Mouse (Mus musculus): ENCODE data around the gene Map3k19.

The Map3k19 gene

DNA sequence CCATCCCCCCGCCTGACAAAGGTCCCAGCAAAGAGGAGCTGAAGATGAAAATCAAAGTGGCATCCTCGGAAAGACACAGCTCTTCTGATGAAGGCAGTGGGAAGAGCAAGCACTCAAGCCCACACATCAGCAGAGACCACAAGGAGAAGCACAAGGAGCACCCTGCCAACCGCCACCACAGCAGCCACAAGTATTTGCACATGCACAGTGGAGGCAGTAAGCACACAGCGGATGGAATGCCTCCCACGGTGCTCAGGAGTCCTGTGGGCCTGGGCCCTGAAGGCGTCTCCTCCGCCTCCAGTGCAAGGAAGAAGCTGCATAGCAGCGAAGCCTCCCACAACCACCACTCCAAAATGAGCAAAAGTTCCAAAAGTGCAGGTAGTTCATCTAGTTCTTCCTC is 51.9 kb downstream of the Map3k19 start:
- DNase-seq (ENCODE audit: low spot score in 2 of 2): no peak

- DNase-seq (ENCODE audit: low spot score in 2 of 2): no peak
Measured at GRCm38 (mm10) chr1:127796752-127797151, 58.1 kb downstream of the Map3k19 start.

DNA sequence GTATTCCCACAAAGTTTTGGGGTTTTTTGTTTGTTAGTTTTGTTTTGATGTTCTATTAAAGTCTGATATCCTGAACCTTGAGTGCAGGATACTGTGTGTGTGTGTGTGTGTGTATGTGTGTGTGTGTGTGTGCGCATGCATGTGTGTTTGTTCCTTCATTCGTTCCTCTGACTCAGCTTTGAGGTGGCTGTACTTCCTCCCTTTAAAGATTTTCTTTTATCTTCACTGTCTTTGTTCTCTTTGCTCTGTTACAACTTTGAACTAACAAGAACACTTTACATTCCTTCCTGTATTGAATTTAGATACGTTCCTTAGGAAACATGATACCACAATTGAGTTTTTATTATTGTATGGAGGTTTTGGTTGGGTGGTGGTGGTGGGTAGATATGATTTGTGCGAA is 58.5 kb downstream of the Map3k19 start:
- DNase-seq (ENCODE audit: low spot score in 2 of 2): no peak

DNA sequence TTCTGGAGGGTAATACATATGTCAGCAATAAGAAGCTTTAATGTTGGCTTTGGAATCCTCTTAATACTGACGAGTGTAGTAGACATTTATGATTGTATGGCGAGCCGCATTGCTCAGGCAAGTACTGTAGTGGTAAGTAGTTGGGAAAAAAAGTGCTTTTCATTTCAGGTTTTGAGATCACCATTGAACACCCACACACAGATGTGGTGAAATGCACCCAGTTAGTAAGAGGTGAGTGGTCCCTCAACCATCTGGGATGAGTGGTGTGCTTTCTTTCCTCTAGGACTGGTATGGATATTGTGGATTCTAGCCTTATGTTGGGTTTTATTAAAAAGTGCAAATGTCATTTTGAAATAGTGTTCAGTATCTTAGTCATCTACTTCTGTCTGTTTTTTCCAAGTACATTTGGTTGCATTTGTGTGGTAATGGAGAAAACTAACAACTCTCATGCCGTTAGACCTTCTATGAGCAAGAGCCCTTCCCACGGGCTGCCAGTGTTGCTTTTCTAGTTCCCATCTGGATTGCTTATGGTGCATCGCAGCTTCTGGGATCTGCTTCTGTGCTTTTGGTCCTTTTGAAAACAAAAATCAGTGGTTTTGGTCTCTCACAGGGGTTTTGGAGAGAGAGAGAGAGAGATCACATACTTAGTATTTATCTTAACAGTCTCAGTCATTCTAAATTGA is 59.6 kb downstream of the Map3k19 start:
- DNase-seq (ENCODE audit: low spot score in 2 of 2): no peak

DNA sequence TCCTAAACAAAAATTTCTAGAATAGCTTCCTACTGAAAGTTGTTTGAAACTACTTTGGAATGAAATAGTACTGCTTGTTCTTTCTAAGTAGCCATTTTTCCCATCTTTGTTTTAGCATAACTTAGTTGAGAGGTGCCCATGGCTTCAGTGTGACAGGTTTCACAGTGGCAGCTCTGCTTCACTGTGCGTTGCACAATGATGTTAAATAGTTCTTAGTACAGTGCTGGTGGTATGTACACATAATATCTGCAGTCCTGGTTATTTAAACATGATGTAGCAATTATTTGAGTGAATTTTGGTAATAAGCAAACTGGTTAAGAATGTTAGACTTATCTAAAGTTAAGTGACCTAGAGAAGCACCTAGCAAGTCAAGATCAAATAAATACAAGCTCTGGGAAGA is 61.4 kb downstream of the Map3k19 start:
- no peak for DNase-seq (ENCODE audit: low spot score in 2 of 2)

DNA sequence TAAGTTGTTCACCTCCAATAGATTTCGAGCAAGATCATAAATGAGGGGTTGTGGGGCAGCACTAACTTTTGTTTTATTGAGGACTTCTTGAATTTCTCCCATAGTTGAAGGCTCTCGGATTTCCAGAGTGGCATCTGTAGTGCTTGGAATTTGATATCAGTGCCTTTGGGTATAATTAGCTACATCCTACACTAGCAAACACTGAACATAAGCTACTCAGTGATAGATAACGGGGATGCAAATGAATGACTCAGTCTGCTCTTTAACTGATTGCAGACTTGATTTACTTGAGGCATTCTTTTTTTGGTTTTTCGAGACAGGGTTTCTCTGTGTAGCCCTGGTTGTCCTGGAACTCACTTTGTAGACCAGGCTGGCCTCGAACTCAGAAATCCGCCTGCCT is 65.9 kb downstream of the Map3k19 start:
- DNase-seq (ENCODE audit: low spot score in 2 of 2): no peak

- DNase-seq (ENCODE audit: low spot score in 2 of 2): no peak
Measured at GRCm38 (mm10) chr1:127785882-127786281, 68.9 kb downstream of the Map3k19 start.

DNA sequence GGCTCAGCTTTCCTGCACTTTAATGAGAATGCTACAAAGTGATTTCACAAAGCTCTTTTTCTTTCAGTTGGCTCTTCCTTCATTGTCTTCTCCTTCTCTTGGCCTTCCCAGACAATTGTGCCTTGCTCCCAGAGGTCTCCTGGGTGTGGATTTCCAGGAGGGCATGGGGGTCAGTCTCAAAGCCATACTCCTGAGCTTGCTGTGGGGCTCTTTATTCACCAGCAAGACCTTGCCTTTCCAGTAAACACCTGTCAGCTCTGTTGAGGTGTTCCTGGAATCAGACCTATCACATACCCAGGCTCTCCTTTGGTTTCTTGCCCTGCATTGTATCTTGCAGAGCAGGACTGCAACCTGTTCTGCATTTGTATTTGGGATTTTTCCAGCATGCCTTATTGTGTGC is 71.0 kb downstream of the Map3k19 start:
- DNase-seq (ENCODE audit: low spot score in 2 of 2): no peak

GRCm38 (mm10) chr1:127780849-127781248 is 74.0 kb downstream of the Map3k19 start:
- DNase-seq (ENCODE audit: low spot score in 2 of 2): no peak

DNA sequence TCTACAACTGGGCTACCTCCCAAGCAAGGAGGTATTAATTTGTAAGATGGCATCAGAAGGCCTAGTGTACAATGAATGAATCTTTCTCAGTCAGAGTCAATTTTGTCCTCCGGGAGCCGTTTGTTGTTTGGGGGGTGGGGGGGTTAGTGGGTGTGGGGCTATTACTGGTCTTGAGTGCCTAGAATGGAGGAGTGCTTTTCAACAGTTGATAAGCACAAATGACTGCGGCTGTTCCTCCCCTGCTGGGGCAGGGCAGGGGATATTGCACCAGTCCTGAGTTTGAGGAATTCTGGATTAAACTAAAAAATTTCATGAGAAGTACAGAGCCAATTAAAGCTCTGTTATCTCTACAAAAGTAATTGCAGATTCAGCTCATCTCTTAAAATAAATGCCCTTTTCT is 74.7 kb downstream of the Map3k19 start:
- DNase-seq (ENCODE audit: low spot score in 2 of 2): no peak

DNA sequence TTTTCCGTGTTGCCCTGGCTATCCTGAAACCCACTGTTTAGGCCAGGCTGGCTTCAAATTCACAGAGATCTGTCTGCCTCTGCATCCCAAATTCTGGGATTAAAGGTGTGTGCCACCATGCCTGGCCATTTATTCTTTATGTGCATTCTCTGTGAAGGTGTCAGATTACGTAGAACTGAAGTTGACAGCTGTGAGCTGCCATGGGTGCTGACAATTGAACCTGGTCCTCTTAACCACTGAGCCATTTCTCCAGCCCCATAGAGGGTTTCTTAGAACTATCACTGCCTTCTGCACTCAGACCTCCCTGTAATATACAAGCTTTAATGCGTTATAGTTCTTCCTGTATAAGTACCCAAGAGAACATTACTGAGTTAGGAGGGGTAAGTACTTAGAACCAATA is 76.2 kb downstream of the Map3k19 start:
- DNase-seq (ENCODE audit: low spot score in 2 of 2): no peak

DNA sequence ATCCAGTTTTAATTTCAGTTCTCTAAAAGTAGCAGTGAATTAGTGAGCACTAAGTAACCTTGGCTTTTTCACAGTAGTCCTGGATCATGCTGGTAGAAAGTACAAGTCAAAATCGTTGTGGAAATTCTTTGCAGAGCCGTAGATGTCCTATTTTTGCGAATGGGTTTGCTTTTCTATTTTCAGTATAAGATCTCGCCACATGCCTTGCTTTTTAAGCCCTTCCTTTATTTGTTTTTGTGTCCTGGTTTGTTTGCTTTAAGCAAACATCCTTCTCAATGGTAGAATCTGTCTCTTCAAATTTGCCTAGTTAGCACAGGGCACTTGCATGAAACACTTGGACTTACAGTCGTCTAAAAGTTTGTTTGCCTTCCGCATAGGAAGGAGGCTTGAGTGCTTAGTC is 78.6 kb downstream of the Map3k19 start:
- no peak for DNase-seq (ENCODE audit: low spot score in 2 of 2)

- no peak for DNase-seq (ENCODE audit: low spot score in 2 of 2)
Measured at GRCm38 (mm10) chr1:127775206-127775720, 79.6 kb downstream of the Map3k19 start.

- DNase-seq (ENCODE audit: low spot score in 2 of 2): no peak
Measured at GRCm38 (mm10) chr1:127774501-127774880, 80.3 kb downstream of the Map3k19 start.

DNA sequence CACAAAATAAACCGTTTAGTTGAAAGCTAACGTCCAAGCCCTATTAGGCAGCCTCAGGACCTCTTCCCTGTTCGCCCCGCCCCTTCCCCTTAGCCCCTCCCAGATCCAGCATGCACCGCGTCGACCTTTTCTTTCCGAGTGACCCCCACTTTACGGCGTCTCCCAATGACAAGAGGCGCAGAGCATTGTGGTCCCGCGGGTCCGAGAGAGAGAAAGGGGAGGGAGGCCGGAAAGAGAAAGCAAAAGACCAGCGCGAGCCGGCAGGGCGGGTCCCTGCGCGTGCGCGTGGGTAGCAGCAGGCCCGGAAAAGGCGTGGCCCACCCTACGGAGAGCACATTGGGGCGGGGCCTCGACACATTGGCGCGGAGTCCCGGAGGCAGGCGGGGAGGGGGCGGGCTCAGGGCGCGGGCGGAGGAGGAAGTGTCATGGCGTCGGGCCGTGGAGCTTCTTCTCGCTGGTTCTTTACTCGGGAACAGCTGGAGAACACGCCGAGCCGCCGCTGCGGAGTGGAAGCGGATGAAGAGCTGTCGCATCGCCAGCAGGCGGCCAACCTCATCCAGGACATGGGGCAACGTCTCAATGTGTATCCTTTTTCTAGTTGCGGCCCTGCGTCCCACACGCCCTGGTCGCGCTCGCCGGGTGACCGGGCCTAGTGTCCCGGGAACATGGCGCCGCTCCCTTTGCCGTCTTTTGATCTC is 80.9 kb downstream of the Map3k19 start, which contains the start of gene Ccnt2:
Gene Ccnt2, plus strand, starts transcription at position 362 of the 698 bp plus-strand sequence.
- peak; percentile 99 for DNase-seq (ENCODE audit: low spot score in 2 of 2)

GRCm38 (mm10) chr1:127773198-127773802 is 81.5 kb downstream of the Map3k19 start:
- no peak for DNase-seq (ENCODE audit: low spot score in 2 of 2)

DNA sequence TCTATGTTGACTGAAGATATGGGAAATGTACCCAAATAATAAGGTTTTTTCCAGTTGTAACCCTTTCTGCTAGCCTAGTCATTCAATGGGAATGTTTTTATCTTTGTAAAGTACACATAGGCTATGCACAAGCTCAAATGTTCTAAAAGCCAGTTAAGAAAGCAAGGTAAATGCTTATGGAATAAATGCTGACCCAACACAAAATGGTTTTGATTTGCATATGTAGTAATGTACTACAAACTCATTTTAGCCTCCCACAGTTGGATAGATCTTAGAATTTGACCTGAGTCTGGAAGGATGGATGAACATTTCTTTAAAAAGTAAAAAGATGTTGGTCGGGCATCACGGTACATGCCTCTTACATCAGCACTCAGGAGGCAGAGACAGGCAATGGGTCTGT is 88.1 kb downstream of the Map3k19 start:
- DNase-seq (ENCODE audit: low spot score in 2 of 2): no peak

DNA sequence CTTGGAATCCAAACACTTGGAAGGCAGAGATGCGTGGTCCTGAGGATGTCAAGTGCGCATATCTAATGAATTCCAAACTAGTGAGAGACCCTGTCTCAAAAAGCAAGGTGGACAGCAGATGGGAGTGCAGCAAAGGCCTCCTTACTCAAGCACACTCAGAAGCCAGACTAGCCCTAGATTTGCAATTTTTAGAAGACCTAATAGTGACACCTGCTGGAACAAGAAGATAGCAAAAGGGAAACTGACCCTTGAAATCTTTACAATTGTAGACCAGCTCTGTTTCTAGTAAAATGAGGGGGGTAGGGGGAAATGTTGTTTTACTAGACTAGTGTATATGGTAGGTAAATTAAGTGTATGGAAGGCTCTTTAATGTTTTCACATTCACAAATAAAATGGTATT is 89.4 kb downstream of the Map3k19 start:
- DNase-seq (ENCODE audit: low spot score in 2 of 2): no peak

All from heart, adult 9 months (tissue).